Mouse (Mus musculus) kidney, adult 2 months (tissue): ENCODE measurements around the gene Znrf3. TPM values are rescaled to one million over a fixed set of nuclear protein-coding genes. Genes with fewer than 3 reads are reported as not detected.

Experiments
- DNase-seq: peaks from one replicate; pipeline ENCODE4 v3.0.0; 2021
- H3K27ac ChIP-seq: fragments of 200-500 bp; 2 replicates; pipeline ENCODE4 v1.5.1; 2012; ENCODE audit warnings: low read depth, low read length, control low read depth, inconsistent platforms; ENCODE audit not compliant: insufficient read depth
- H3K27me3 ChIP-seq: fragments of 200-500 bp; replicated peaks from 2 replicates; pipeline ENCODE4 v1.6.1; 2012; ENCODE audit warnings: mild to moderate bottlenecking, moderate library complexity, low read length, inconsistent platforms; ENCODE audit not compliant: control insufficient read depth, insufficient read depth
- H3K36me3 ChIP-seq: fragments of 200-500 bp; 2 replicates; pipeline ENCODE4 v1.6.1; 2012; ENCODE audit warnings: mild to moderate bottlenecking, moderate library complexity, low read length, inconsistent platforms; ENCODE audit not compliant: control insufficient read depth, insufficient read depth
- H3K4me1 ChIP-seq: fragments of 200-500 bp; 2 replicates; pipeline ENCODE4 v1.6.1; 2011; ENCODE audit warnings: low read length; ENCODE audit not compliant: control insufficient read depth, insufficient read depth
- H3K4me3 ChIP-seq: fragments of 200-500 bp; 2 replicates; pipeline ENCODE4 v1.5.1; 2011; ENCODE audit warnings: mild to moderate bottlenecking, low read depth, low read length, control low read depth; ENCODE audit not compliant: insufficient read depth
- CTCF ChIP-seq: fragments of 200-500 bp; conservative IDR thresholded peaks from 2 replicates; pipeline ENCODE4 v1.5.1; 2011; ENCODE audit warnings: low read depth, mild to moderate bottlenecking, control low read depth, low read length, moderate library complexity, mixed read lengths; ENCODE audit not compliant: insufficient read depth, insufficient read length
- POLR2A ChIP-seq: fragments of 200-500 bp; IDR thresholded peaks from one replicate; pipeline ENCODE4 v1.6.1; 2011; ENCODE audit warnings: low read depth, low read length, control low read depth
- WGBS: fragments of 180-500 bp; shearing (Covaris S2); methylation state at CpG from one replicate; pipeline ENCODE4 v1.1.7; 2018; 5-methylcytosine and 5-hydroxymethylcytosine counted together
- polyA plus RNA-seq: library from polyadenylated mRNA; depleted of rRNA; stranded (reverse); fragments of >200 nt; gene quantifications from 2 replicates; pipeline ENCODE4 v1.2.3, GENCODE M21; 2012

Znrf3 gene
- polyA plus RNA-seq, 1 experiment = 6.2 TPM

DNA sequence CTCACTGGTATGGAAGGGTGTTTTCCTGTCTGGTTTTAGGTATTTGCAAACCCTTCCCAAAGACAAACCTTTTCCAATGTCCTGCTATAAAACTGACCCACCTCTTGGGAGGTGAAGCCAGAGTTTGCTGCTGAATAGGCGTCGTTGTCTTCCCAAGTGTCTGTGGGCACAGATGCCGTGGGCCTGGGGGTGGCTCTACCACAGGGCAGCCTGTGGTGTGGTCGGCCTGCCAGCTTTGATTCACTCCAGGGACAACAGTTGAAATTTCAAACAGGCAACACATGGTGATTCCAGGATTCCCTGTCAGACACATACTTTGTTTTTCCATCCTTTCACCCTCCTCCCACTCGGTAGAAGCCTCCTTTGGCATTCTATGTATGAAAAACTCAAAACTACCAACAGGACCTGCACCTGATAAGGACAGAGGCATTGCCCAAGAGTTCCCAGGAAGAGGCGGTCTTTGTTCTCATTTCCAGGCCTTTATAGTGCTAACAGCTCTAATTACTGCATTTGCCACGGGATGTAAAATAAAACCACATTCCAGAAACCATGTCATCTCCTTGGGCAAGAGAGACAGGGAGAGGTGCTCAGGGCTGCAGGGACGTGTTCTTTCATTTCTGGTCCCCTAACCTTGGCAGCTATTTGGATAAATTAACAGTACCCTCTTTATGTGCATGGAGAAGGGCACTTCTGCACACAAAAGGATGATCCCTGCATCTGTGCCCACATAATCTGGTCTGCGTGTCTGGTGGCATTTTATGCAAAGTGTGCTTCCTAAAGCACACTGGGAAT, 173.2 kb downstream of the Znrf3 start:
- no peak overlapping the region for H3K27ac ChIP-seq
- no peak for TF ChIP-seq POLR2A
- no peak for TF ChIP-seq CTCF
- H3K4me1 ChIP-seq = no peaks in the 10 kb centered on the region
- DNase-seq = no peak
- H3K27me3 ChIP-seq = no peaks in the 10 kb centered on the region
- no peak overlapping the region for H3K4me3 ChIP-seq
- no peaks in the 10 kb centered on the region for H3K36me3 ChIP-seq
- 67% methylated on average over 9 of the region's 9 CpGs for WGBS

DNA sequence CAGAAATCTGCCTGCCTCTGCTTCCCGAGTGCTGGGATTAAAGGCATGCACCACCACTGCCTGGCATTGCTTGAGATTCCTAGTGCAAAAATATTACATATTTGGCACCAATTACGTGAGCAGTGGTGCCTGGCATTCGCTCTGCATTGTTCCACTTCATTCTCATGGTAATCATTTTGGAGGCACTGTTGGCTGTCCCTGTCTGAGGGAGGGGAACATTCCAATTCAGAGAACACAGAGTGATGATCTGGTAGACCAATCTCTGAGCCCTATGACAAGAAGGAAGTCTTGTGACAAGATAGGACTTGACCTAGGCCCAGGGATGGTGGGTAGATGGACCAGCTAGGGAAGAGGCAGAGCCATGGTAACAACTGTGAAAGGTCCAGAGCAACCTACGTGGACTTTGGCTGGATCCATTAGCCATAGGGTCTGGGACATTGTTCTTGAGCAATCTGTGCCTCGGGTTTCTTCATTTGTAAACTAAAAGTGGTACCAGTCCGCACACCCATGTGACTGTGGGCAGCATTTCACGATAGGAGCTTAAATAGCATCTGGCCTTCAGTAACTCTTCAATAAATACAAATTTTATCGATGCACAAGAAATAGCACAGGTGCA, 174.7 kb downstream of the Znrf3 start:
- Histone ChIP-seq H3K36me3 (no peaks in the 10 kb centered on the region), H3K27ac (no peak overlapping the region), H3K27me3 (no peaks in the 10 kb centered on the region), H3K4me1 (no peaks in the 10 kb centered on the region), H3K4me3 (no peak overlapping the region)
- 92% methylated on average over 8 of the region's 8 CpGs for WGBS
- TF ChIP-seq CTCF = no peak
- no peak for TF ChIP-seq POLR2A
- DNase-seq = no peak

DNA sequence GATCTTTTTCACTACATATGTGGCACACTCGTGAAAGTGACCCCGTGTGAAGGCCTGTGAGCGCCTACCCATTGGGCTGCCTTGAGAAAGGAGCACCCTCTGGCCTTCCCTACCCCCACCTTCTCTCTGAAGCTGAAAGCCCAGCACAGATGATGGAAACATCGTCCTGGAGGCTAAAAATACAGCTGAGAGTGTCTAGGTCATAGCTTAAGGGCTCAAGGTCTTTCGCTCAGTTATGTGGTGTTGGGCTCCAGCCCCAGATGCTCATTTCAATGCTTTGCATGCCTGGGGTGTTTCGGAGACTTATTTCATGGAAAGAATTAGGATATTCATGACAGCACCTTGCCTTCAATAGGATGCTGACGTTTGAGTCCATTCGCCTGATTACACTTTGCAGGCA, 178.9 kb downstream of the Znrf3 start:
- no peak for DNase-seq
- H3K27ac ChIP-seq = no peak overlapping the region
- no peaks in the 10 kb centered on the region for H3K36me3 ChIP-seq
- WGBS = 82% methylated on average over 8 of the region's 8 CpGs
- no peaks in the 10 kb centered on the region; the same call in 1 of the 2 replicates for H3K4me1 ChIP-seq
- H3K27me3 ChIP-seq = no peaks in the 10 kb centered on the region
- no peak overlapping the region for H3K4me3 ChIP-seq
- TF ChIP-seq CTCF (no peak), POLR2A (no peak)

DNA sequence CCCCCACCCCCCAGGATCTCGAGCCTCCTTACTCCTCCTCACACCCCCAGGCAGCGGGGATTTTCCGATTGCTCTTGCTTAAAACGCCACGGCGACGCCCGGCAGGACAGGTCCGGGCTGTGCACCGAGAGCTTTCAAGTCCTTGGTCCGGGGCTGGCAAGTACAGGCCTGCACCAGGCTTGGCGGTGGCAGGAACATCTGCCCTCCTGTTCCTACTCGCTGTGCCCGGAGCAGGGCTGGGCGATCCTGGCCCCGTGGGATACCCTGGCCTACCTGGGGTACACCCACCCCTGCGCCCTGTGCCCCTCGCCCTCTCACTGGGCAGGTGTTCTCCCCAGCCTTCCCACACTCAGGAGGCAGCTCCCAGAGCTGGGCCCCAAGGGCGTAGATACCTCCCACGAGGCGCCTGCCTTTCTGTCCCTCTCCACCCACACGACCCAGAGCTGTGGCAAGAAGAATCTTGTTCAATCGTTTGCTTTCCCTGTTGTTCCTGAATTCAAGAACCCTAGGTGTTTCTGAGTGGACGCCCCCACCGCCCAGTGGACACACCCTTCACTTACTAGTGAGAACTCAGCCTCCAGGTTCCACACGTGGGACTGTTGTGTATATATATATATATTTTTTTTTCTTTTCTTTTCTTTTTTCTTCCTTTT, 181.4 kb downstream of the Znrf3 start:
- Histone ChIP-seq H3K4me3 (no peak overlapping the region), H3K27me3 (no peaks in the 10 kb centered on the region), H3K4me1 (peaks cover 6% of the 10 kb centered on the region; the same call in 1 of the 2 replicates), H3K36me3 (no peaks in the 10 kb centered on the region), H3K27ac (no peak overlapping the region)
- no peak for TF ChIP-seq CTCF
- no peak for TF ChIP-seq POLR2A
- WGBS = 78% methylated on average over 26 of the region's 26 CpGs
- DNase-seq = no peak

- peak; percentile 96 for DNase-seq
- Histone ChIP-seq H3K27me3 (no peaks in the 10 kb centered on the region), H3K4me1 (peaks cover 6% of the 10 kb centered on the region; the same call in 1 of the 2 replicates), H3K36me3 (no peaks in the 10 kb centered on the region), H3K4me3 (peak within 1 kb of the TSS; percentile 96), H3K27ac (peak within 1 kb of the TSS; percentile 53; the same call in 1 of the 2 replicates)
- no peak for TF ChIP-seq POLR2A
- no peak for TF ChIP-seq CTCF
- 4% methylated on average over 67 of the region's 80 CpGs for WGBS
Observed at GRCm38 (mm10) chr11:5261508-5262392, 182.9 kb downstream of the Znrf3 start, which contains the start of gene Kremen1. TSS of gene Kremen1 (minus strand) at chr11:5261558.

DNA sequence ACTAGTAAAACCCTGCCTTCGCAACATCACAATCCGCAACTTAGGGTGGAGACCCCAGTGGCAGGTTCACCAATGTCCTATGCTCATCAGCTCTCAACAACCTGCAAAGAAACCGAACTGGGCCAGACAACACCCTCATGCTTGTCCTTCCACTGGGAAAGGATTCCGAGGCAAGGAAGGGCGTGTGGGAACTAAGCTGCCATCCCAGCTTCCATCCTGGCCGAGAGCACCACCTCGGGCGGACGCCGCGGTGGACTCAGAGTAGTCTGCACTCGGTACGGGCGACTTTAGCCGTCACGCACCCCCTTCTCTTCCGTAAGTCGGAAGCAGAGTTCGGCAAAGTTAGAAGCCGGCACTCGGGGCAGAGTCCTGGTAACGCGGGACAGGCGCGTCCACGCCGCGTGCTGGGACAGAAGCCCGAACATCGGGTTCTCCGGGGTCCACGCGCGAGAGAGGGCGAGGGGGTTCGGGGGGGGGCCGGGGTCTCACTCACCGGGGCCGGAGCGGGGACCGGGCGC, 183.6 kb downstream of the Znrf3 start:
- Histone ChIP-seq H3K27ac (peak overlapping the region; percentile 53; the same call in 1 of the 2 replicates), H3K27me3 (no peaks in the 10 kb centered on the region), H3K4me3 (peak overlapping the region; percentile 96), H3K4me1 (peaks cover 6% of the 10 kb centered on the region; the same call in 1 of the 2 replicates), H3K36me3 (no peaks in the 10 kb centered on the region)
- TF ChIP-seq CTCF = no peak
- TF ChIP-seq POLR2A = no peak
- peak; percentile 59 for DNase-seq
- WGBS = under 1% methylated on average over 42 of the region's 42 CpGs
